Mouse (Mus musculus) layer of hippocampus, adult 18-20 months (tissue): ENCODE measurements around the gene Ankrd13a. TPM values are rescaled to one million over a fixed set of nuclear protein-coding genes. Genes with fewer than 3 reads are reported as not detected.

Source experiments
- DNase-seq, 2 experiments: peaks; one replicate each; pipeline ENCODE4 v3.0.0; 2022; ENCODE audit warnings: low spot score in 2 of 2
- total RNA-seq, 2 experiments: library from RNA; stranded (reverse); gene quantifications; 2 replicates each; pipeline ENCODE4 v1.2.3; 2021

Gene Ankrd13a
- total RNA-seq, 2 experiments from 2014 or later = 44.5 to 48.1 TPM

DNA sequence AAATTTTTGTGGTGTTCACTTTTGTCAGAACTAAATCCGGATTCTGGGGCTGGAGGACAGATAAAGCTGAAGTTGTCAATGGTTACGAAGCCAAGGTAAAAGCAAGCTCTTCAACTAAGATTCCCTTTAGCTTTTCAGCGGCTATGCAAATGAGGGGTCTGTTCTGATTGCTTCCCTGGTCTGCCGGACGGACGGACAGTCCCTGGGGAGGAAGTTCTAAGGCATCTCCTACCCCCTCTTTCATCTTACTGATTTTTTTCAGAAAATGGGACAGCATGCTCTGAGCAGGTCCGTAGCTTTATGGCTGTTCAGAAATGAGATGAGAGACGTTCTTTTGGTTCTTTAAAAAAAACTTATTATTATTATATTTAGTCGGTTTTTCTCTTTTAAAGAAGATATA lies 21.2 kb downstream of the Ankrd13a start:
- no peak for DNase-seq

DNA sequence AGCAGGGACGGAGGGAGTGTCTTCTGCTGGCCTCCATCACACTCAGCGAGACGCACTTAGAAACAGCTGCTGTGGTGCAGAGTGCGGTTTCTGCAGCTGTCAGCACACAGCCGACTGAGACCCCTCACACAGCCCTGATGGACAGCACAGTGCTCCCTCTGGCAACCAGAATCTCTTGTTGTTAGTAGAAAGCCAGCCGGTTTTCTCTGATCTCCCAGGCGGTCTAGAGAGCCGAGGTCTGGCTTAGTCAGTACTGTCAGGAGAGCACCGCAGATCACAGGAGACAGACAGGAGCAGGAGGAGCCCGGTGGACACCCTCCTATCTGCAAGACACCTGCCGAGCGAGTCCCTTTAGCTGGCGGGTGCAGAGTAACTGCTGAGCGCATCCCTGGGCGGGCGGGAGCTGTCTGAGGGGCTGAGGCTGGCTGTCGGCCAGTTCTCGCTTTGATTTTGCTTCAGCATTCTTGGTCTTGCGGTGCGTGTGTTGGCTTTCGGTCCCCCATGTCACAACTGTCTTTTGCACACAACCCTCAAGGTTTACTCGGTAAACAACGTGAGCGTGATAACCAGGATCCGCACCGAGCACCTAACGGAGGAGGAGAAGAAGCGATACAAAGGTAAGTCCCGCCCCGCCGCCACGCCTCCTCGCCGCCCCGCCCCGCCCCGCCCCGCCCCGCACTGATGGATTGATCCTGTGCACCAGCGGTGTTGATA lies 22.0 kb downstream of the Ankrd13a start:
- DNase-seq = no peak

DNA sequence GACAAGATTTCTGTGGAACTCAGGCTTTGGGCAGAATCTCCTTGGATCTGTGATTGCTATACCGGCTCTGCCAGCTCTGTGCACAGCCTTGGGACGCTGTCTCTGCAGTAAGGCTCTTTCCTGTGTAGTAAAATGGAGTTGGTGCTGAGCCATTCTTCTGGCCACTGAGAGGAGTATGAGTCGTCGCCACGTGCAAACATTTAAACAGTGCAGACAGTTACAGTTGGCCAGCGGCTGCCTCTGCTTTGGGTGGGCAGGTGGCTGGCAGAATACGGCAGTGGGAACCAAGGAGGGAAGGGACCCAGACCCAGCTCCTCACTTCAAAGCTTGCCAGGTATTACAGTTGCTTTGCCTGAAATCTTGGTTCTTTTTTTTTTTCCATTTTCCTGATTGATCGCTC lies 22.8 kb downstream of the Ankrd13a start:
- DNase-seq = no peak

DNA sequence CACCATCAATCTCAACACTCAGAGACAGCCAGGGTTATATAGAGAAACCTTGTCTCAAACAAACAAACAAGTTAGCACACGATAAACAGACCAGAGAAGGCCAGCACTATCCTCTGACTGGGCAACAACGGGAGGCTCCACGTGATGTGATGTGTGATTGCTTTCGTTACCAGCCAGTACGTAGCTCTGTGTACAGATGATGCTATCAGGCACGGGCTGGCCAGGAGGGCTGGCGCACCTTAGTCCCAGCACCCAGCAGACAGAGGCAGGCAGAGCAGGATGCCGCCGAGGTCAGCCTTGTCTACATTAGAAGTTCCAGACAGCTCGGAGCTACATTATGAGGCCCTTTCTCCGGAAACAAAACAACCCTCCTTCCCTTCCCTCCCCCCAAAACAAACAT lies 25.4 kb downstream of the Ankrd13a start:
- DNase-seq = no peak

DNA sequence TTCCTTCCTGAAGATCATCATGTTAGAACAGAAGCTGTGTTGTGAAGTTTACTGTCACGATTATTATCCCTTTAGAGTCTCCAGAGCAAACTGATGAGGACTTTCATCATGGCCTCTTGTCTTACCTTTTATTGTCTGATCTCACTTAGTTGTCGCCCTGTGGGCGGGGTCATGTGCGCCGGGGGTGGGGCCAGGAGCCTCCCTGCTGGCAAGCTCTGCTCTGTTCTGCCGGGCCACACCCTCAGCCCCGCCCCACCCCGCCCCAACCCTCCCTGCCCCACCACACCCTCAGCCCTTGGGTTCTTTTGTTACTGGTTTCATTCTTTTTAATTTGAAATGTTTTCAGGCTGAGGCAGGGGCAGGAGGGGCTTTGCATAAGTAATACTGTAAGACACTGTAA lies 26.6 kb downstream of the Ankrd13a start:
- DNase-seq = no peak

DNA sequence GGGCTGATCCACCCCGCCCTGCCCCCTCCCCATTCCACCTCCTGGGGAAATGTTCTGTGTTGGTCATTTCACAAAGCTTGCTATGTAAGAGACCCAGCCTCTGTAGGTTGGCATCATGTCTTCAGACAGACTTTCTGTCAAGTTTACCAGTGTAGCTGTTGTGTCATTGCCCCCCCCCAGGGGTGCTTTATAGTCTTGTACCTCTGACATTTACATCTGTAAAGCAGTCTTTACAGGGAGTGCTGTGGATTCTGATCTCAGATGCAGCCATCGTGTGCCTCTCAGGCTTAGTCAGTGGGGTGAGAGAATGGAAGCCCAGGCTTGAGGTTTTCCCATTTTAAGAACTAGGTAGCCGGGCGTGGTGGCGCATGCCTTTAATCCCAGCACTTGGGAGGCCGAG lies 27.4 kb downstream of the Ankrd13a start:
- no peak for DNase-seq

DNA sequence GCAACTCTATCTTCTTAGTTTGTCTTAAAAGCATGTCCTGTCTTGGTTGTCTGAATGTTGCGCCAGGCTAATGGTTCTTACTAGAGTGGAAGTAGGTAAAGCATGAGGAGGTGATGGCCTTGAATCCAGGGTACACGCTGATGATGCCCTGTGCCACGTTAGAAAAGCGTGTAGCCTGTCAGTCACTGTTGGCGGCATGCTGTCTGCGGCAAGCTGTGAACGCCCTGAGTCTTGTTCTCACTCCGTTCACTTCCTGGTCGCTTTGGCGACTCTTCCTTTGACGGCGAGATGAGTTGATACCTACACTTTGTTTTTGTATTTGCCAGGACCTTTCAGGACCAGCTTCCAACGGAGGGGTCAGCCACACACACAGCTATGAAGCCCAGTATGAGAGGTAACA lies 28.8 kb downstream of the Ankrd13a start:
- no peak for DNase-seq

DNA sequence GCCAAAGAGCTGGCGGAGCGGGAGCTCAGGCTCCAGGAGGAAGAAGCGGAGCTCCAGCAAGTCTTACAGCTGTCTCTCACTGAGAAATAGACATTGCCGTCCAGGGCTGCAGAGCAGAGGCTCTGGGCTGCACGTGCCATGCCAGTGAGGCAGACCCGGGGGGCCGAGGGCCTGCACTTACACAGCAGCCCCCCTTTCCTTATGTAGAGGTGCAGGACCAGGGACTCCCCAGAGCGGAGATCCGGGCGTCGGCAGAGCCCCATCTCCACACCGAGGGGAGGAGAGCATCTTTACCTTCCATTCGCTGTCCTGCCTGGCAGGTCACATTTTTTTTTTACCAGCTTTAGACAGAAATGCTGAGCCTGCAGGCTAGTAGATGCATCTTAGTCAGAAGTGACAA lies 29.9 kb downstream of the Ankrd13a start:
- no peak for DNase-seq

DNA sequence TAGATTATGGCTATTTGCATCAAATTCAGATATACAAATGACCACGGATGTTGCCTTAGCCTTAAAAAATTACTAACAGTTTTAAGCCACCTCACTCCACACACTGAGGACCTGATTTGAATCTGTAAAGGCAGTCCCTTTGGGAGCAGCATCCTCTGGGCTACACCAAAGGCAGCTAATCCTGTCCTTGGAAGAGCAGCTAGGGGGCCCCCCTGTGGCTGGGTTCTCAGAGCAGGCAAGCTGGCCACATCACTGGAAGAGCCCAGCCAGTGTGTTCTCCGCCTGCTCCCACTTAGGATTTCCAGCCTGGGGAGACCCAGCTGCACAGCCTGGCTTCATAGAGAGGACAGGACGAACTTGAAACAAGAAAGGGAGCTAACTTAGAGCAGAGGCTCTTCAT lies 30.5 kb downstream of the Ankrd13a start:
- peak; percentile 50 to 82 for DNase-seq

DNA sequence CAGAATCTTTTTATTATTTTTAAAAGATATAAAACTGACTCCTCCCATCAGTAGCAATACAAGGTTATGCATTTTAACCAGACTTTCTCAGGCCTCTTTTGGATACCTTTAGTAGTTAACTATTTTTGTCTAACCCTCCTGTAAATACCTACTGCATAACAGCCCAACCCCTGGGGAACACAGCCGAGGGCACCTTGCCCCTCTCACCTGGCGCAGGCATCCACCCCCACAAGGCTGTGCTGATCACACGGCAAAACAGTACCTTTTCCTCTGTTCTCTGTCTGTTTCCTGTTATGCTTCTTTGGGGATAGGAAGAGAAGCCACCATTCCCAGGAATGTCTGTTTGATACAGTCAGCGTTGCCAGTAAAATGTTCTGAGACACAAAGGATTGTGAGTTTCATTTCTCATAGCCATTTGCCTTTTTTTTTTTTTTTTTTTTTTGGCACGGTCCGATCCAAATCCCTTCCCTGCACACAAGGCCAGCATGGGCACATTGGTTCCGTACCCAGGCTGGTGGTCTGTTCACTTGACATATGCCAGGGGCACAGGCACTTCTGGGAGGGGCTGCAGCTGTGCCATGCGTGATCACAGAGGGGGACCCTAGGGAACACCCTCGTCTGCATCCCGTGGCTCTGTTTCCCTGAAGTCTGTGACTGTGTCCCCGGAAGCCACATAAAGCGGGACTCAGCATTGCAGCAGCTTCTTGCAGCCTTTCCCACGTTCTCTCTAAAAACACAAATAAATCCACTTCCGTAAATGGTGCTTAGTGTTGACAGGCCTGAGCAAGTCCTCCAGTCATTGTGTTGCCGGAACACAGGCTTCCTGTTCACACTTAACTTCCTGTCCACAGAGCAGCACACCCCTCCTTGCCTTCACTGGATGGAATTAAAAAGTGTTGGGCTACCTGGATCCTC lies 31.2 kb downstream of the Ankrd13a start:
- DNase-seq = no peak

DNA sequence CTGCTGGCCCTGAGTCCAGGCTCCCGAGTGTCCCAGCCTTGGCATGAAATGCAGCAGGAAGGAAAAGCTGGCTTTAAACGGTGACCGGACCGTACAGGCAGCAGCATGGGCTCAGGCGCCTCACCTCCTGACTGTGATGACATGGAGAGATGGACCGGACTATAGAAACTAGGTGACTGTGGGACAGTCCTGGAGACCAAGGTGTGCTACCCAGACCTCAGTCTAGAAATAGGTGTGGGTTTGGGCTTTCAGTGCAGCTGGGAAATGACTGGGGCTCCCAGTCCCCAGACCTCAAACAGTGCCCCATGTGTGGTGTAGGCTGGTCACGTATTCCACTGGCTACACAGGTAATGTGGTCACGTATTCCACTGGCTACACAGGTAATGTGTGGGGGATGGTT lies 32.2 kb downstream of the Ankrd13a start:
- no peak for DNase-seq

DNA sequence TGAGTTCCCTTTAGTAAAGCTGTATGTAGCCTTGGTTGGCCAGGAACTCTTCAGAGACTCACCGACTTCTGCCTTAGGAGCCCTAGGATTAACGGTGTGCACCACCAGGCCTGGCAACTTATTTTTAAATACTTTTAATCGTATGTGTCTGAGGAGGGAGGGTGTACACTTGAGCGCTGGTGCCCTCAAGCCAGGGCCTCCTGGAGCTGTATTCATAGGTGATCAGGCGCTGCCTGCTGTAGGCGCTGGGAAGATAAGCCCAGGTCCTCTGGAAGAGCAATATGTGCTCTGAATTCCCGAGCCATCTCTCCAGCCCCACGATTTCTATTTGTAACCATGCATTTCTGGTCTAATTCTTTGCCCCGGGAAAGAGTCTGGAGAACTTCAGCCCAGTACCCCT lies 32.6 kb downstream of the Ankrd13a start:
- no peak for DNase-seq

DNA sequence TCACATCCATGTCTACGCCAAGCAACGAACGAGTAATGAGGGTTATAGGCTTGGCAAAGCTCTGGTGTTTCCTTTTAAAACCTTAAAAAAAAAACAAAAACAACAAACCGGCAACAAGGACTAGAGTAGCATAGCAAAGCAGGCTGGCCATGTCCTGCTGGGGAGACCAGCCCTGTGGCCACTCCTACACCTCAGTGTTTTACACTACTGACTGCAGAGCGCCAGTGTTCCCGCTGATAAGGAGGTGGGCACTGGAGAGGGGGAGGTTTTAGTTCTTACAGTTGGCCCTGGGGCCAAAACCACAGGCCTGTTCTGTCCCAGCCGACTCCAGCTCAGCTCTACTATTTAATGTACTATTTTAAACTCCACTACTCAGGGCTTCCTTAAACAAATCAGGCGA lies 33.0 kb downstream of the Ankrd13a start:
- no peak for DNase-seq

DNA sequence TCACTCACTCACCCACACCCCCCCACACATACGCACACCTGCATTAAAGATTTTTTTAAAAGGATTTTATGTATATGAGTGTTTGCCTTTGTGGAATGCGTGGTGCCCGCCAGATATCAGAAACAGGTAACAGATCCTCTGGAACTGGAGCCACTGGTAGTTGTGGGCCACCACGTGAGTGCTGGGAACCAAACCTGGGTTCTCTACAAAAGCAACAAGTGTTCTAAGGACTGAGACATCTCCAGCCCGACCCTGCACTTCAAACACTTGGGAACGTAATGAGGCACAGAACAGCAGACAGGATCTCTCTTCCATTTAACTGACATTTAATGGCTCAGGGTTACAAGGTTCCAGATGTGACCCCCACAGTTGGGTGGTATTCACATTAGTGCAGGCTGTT lies 33.4 kb downstream of the Ankrd13a start:
- no peak for DNase-seq

DNA sequence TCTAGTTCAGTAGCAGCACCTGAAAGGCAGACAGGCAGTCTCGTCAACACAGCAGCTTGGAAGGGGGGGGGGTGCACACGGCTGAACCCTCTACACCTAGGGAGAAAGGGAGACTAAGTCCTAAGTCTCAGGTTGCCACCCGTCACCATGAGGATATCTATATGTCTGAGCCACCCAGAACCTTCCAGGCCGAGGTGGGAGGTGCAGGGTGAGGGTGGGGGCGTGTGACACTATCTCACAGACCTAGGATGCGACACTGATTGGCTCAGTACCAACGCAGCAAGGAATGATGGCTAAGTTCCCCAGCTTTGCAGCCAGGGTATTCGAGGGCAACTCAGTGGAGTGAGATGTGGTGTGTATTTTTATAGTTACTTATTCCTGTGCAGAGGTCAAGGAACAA lies 33.9 kb downstream of the Ankrd13a start:
- no peak for DNase-seq

DNA sequence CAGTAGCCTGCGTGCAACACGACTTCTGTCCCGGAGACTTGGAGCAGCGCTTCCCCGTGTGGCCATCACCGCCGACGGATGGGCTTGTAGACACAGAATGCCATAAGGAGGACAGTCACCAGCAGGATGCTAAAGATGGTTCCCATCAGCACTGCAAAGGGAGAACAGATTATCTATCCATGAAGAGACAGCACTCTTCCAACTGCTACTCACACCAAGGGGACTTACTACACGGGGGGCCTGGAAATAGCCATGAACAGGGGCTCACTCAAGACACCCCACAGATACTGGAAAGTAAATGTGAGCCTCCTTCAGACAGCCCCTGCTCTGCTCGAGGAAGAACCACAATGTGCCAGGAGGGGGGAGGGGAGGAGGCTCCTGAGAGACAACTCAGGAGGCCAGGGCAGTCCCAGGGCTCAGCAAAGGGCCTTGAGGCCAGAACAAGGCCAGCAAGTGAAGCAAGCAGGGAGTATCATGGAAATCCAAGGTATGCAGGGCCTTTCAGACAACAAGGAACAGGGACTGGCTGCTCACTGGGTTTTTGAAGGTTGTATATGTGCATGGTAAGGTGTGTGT lies 34.8 kb downstream of the Ankrd13a start:
- DNase-seq = no peak

DNA sequence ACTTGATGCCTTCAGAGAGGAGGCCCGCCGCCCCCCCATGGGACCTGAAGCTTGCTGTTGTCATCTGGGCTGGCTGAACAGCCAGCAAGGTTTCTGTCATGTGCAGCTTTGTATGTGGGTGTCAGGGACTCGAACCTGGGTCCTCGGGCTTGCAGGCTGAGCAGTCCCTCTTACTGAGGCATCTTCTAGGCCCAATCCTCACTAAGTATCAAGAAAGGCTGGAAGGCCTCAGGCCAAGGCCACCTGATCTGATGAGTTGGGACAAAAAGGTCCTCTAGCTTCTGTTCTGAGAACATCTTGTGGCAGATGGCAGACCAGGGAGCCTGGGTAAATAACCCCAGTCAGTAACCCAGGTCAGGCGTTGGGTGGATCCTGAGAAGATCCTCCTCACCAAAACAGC lies 35.3 kb downstream of the Ankrd13a start:
- DNase-seq = no peak

DNA sequence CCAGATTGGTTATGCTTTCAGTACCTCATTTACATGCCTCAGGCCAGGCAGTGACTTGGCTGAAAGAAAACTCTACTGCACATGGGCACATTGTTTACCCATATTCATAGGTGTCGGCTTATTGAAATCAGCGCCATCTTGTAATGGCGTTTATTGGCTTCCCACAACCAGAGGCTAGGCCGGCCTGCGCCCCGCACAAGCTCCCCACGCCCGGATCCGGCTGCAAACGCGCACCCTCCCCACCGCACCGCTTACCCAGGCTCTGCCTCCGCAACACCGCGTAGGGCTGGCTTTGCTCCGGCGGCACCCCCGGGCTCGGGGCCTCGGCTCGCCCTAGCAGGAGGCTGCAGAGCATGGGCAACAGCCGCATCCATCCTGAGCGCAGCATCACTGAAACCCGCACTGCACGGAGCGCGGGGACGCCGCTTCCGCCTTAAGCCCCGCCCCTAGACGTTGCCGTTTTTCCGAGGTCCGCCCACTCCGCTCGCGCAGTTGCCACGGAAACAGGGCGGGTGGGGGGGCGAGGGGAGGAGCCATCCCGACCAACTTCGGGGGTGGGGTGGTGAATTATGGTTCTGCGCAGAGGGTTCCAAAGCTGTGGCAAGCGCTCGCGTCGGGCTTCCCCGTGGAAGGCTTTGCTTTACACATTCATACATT lies 39.2 kb downstream of the Ankrd13a start:
- peak; percentile 90 to 95 for DNase-seq

DNA sequence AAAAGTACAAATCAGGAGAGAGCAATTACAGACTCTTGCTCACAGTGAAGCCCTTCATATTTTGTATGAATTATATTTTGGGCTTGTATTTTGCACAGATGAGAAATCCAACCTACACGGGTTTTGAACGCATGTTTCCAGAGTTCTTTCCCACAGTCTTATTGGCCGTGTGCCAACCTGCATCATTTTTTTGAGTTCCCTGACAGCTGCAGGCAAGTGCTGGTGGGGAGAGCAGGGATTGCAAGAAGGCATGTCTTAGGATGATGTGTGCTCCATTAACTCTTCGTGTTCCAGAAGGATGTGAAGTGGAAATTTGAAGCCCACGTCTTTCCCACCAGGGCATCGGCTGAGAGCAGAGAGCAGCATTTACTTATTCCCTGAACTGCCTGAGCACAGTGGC lies 42.1 kb downstream of the Ankrd13a start:
- DNase-seq = no peak

DNA sequence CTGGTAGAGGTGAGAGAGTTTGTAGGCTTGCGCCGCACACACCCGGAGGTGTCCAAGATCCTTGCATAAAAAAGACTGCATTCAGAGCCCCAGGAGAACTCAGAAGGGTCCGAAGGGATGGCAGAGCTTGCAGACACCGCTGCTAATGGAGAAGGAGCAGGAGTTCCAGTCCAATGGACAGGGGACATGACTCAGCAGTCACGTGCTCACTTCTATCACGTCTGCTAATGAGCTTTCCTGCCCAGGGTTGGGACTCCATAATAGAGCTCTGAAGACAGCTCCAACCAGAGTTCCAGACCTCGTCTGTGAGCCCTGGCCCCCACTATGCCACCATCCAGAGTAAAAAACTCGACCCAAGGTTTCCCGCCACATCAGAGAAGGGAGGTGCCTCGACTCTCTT lies 43.6 kb downstream of the Ankrd13a start:
- no peak for DNase-seq

DNA sequence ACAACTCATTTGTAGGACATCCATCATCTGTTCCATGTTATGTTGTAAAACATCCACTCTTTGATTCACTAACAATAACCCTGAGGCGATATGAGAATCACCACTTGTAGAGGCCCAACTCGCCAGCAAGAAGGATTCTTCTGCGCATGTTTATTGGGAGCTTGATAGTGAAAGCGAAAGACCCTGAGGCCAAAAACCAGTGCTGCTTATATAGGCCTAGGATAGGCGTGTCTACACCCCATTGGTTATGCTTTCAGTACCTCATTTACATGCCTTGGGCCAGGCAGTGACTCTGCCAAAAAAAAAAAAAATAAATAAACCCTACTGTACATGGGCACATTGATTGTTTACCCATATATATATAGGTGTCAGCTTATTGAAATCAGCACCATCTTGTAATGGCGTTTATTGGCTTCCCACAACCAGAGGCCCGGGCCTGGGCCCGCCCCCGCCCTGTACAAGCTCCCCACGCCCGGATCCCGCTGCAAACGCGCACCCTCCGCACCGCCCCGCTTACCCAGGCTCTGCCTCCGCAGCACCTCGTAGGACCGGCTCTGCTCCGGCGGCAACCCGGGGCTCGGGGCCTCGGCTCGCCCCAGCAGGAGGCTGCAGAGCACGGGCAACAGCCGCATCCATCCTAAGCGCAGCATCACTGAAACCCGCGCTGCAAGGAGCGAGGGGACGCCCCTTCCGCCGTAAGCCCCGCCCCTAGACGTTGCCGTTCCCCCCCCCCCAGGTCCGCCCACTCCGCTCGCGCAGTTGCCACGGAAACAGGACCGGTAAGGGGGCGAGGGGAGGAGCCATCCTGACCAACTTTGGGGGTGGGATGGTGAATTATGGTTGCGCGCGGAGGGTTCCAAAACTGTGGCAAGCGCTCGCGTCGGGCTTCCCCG lies 48.6 kb downstream of the Ankrd13a start, which contains the start of gene 1500011B03Rik:
1500011B03Rik (minus strand) TSS at position 673 of the 893 bp plus-strand sequence.
- DNase-seq = peak; percentile 72 to 80
